Mouse (Mus musculus) heart, adult 2 months (tissue): ENCODE measurements at regions not wholly inside any gene's neighbourhood (a gene's known extent, or its start where the extent isn't known, plus 50 kb on each side); places are given as distances from the start of the nearest gene placed in this dataset.

Experiments used
- DNase-seq, 2 experiments: peaks; one replicate each; pipeline ENCODE4 v3.0.0; 2021
- H3K27ac ChIP-seq: fragments of 200-600 bp; 2 replicates; pipeline ENCODE4 v1.8.1; 2022
- H3K27me3 ChIP-seq: fragments of 200-500 bp; 2 replicates; pipeline ENCODE4 v1.6.1; 2012; ENCODE audit warnings: mild to moderate bottlenecking, low read length, inconsistent platforms, mixed read lengths; ENCODE audit not compliant: control insufficient read depth, insufficient read depth
- H3K36me3 ChIP-seq: fragments of 200-500 bp; 2 replicates; pipeline ENCODE4 v1.6.1; 2012; ENCODE audit warnings: low read length, inconsistent platforms; ENCODE audit not compliant: control insufficient read depth, insufficient read depth
- H3K4me1 ChIP-seq: fragments of 200-500 bp; 2 replicates; pipeline ENCODE4 v1.6.1; 2011; ENCODE audit warnings: low read length; ENCODE audit not compliant: control insufficient read depth, insufficient read depth
- H3K4me3 ChIP-seq: fragments of 200-600 bp; 2 replicates; pipeline ENCODE4 v1.8.1; 2022
- H3K79me2 ChIP-seq: fragments of 200-500 bp; replicated peaks from 2 replicates; pipeline ENCODE4 v1.6.1; 2012; ENCODE audit warnings: mild to moderate bottlenecking, inconsistent platforms, low read length, moderate library complexity, mixed read lengths; ENCODE audit not compliant: control insufficient read depth, insufficient read depth
- H3K9ac ChIP-seq: fragments of 200-500 bp; 2 replicates; pipeline ENCODE4 v1.6.1; 2012; ENCODE audit warnings: low read depth, mild to moderate bottlenecking, control low read depth, inconsistent platforms, low read length, mixed read lengths
- CTCF ChIP-seq: fragments of 200-600 bp; IDR thresholded peaks from 2 replicates; pipeline ENCODE4 v1.8.1; 2022; ENCODE audit warnings: antibody characterized with exemption, mild to moderate bottlenecking, moderate library complexity
- EP300 ChIP-seq: fragments of 200-500 bp; IDR thresholded peaks from 2 replicates; pipeline ENCODE4 v1.6.1; 2011; ENCODE audit warnings: low read depth, low read length, control low read depth; ENCODE audit not compliant: insufficient read depth
- POLR2A ChIP-seq: fragments of 200-500 bp; IDR thresholded peaks from 2 replicates; pipeline ENCODE4 v1.6.1; 2011; ENCODE audit warnings: mild to moderate bottlenecking, low read depth, low read length, control low read depth; ENCODE audit not compliant: insufficient read depth
- WGBS: fragments of 180-500 bp; shearing (Covaris S2); methylation state at CpG from one replicate; pipeline ENCODE4 v1.1.7; 2018; 5-methylcytosine and 5-hydroxymethylcytosine counted together
- intact Hi-C: fragments of 180-260 bp; cut with DNase I; formaldehyde crosslinking; loops from one replicate; pipeline ENCODE4 v1.15.1; 2025

DNA sequence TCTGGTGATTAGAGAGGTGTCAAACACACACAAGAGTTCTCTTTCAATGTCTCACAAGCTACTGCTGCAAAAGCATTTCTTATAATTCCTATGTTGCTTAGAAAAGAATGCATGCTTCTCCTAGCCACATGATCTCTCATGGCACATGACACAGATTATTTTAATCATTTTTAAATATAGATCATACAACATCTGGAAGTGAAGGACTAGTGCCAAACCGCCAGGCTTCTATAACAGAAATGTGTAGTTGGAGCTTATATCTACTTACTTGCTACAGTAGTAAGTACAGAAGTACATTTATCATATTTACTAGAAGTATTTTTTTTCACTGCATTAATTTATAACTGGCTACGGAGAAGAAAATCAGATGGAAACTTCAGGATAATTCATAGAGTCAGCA is 611.3 kb downstream of the Dach1 start:
- Histone ChIP-seq H3K36me3 (peaks cover 2% of the 10 kb centered on the region; the same call in 1 of the 2 replicates), H3K27me3 (no peaks in the 10 kb centered on the region), H3K4me1 (peaks cover 2% of the 10 kb centered on the region), H3K4me3 (no peak overlapping the region), H3K27ac (peak overlapping the region; percentile 76; the same call in 1 of the 2 replicates), H3K9ac (no peak overlapping the region), H3K79me2 (no peaks in the 10 kb centered on the region)
- no peak for TF ChIP-seq POLR2A
- no peak for TF ChIP-seq EP300
- no peak for TF ChIP-seq CTCF
- DNase-seq = no peak
- intact Hi-C loops = loop anchor here (2.0 to 5.0 kb wide), 2 partner anchors 31 to 226 kb away; no protein-coding TSS in a partner anchor
- WGBS = 75% methylated on average over 2 of the region's 2 CpGs

DNA sequence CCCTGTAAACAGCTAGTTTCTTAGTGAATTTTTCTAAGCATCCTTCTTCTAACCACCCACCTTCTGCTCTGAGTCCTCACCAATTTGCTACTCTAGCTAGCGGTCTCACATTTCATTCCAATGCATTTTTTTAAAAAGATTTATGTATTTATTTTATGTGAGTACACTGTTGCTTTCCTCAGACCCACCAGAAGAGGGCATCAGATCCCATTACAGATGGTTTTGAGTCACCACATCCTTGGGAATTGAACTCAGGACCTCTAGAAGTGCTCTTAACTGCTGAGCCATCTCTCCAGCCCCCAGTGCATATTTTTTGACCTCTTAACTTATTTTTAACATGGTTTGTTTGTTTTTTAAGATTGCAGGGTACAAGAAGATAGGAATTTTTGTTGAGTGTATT is 611.7 kb downstream of the Dach1 start:
- Histone ChIP-seq H3K4me3 (no peak overlapping the region), H3K79me2 (no peaks in the 10 kb centered on the region), H3K36me3 (peaks cover 2% of the 10 kb centered on the region; the same call in 1 of the 2 replicates), H3K27me3 (no peaks in the 10 kb centered on the region), H3K4me1 (peaks cover 2% of the 10 kb centered on the region), H3K9ac (no peak overlapping the region), H3K27ac (peak overlapping the region; percentile 76; the same call in 1 of the 2 replicates)
- intact Hi-C loops = loop anchor here (2.0 to 5.0 kb wide), 2 partner anchors 31 to 226 kb away; no protein-coding TSS in a partner anchor
- 100% methylated on average over 1 of the region's 1 CpGs for WGBS
- no peak for DNase-seq
- TF ChIP-seq EP300 (no peak), CTCF (peak; percentile 66), POLR2A (no peak)

DNA sequence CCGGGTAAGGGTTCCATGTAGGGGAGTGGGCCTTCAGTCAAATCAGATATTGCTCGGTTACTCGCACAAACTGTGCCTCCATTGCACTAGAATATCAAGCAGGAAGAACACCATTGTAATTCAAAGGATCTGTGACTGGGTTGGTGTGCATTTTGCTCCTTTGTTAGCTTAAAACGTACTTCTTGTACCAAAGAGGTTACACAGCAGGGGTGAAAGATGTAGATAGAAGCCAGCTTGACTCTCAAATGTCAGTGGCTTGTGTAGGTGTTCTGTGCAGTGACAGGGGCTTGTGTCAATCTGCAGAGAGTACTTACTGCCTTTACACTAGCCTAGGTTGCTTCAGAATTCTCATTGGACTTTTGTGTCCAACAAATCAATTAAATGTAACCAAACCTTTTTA is 623.3 kb downstream of the Dach1 start:
- DNase-seq = no peak
- no peak overlapping the region for H3K9ac ChIP-seq
- intact Hi-C loops = no loop called here
- H3K4me3 ChIP-seq = no peak overlapping the region
- no peaks in the 10 kb centered on the region for H3K36me3 ChIP-seq
- TF ChIP-seq CTCF = no peak
- TF ChIP-seq EP300 = no peak
- no peak for TF ChIP-seq POLR2A
- 84% methylated on average over 4 of the region's 4 CpGs for WGBS
- no peaks in the 10 kb centered on the region for H3K27me3 ChIP-seq
- no peaks in the 10 kb centered on the region for H3K4me1 ChIP-seq
- H3K79me2 ChIP-seq = no peaks in the 10 kb centered on the region
- H3K27ac ChIP-seq = no peak overlapping the region

DNA sequence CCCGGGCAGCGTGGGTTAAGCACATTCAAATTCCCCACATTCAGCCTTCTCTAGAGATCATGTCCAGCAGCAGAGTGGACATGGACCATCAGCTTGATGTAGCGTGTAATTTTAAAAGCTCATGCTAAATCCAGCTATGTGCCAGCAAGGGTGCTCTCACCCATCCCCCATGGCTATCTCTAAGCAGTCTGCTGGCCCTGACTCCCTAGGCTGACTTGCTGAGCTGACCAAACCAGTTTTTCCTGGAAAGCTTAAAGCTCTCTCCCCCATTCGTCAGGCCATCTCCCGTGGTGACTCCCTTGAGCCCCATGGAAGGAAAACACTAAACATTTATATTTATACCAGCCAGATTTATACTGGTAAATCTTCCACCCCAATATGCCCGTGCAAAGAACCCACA is 625.3 kb downstream of the Dach1 start:
- WGBS = 67% methylated on average over 6 of the region's 6 CpGs
- no peak for DNase-seq
- H3K4me1 ChIP-seq = no peaks in the 10 kb centered on the region
- H3K27ac ChIP-seq = no peak overlapping the region
- TF ChIP-seq EP300 = no peak
- TF ChIP-seq CTCF = no peak
- no peak for TF ChIP-seq POLR2A
- no peak overlapping the region for H3K9ac ChIP-seq
- no peaks in the 10 kb centered on the region for H3K27me3 ChIP-seq
- intact Hi-C loops = no loop called here
- no peak overlapping the region for H3K4me3 ChIP-seq
- H3K36me3 ChIP-seq = no peaks in the 10 kb centered on the region
- no peaks in the 10 kb centered on the region for H3K79me2 ChIP-seq

DNA sequence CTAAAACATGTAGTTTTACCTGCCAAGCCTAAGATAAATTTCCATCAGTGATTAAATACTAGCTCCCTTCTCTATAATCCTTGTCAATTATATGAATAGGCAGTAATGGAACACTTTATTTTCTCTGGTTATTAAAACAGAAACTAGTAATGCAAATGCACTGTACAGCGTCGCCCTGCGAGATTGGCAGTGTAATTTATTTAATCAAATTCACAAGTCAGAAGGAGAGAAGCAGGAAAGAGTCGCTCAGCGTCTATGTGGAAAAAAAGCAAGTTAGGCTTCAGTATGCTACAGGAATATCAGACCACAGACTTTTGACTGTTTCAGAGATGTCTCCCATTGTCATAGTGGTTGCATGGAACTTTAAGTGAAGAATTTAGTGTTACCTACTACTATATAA is 632.6 kb downstream of the Dach1 start:
- Histone ChIP-seq H3K27me3 (no peaks in the 10 kb centered on the region), H3K9ac (no peak overlapping the region), H3K27ac (no peak overlapping the region), H3K4me1 (no peaks in the 10 kb centered on the region), H3K36me3 (no peaks in the 10 kb centered on the region), H3K79me2 (no peaks in the 10 kb centered on the region), H3K4me3 (no peak overlapping the region)
- TF ChIP-seq POLR2A = no peak
- no peak for TF ChIP-seq CTCF
- TF ChIP-seq EP300 = no peak
- intact Hi-C loops = no loop called here
- DNase-seq = no peak
- 86% methylated on average over 5 of the region's 5 CpGs for WGBS

DNA sequence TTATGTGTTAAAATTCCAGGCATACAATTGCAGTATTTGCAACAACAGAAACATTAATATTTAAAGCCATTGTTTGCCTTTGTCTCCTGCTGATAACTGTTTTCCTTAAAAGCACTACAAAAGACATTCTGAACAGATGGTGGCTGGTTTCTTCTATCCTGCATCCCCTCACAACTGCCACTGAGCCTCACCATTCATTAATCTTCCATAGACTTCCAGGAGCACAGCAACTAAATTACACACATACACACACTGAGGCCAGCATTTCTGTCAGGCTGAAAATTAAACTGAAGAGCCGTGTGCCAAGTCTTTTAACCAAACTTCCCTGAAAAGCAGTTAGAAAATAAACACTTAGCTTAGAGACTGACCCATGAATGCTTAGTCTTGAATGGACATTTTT is 658.2 kb downstream of the Dach1 start:
- intact Hi-C loops = no loop called here
- Histone ChIP-seq H3K9ac (no peak overlapping the region), H3K27ac (no peak overlapping the region), H3K4me1 (no peaks in the 10 kb centered on the region), H3K36me3 (no peaks in the 10 kb centered on the region), H3K79me2 (no peaks in the 10 kb centered on the region), H3K27me3 (no peaks in the 10 kb centered on the region), H3K4me3 (no peak overlapping the region)
- no peak for DNase-seq
- 74% methylated on average over 1 of the region's 1 CpGs for WGBS
- no peak for TF ChIP-seq EP300
- no peak for TF ChIP-seq CTCF
- no peak for TF ChIP-seq POLR2A
